Mouse (Mus musculus) small intestine, adult 2 months (tissue): ENCODE results near the gene Arhgef18.

Source experiments
- CTCF ChIP-seq: fragments of 200-500 bp; IDR thresholded peaks from 2 replicates; pipeline ENCODE4 v1.5.1; 2012; ENCODE audit warnings: low read depth, mild to moderate bottlenecking, control low read depth, inconsistent platforms, low read length, moderate library complexity, mixed read lengths; ENCODE audit not compliant: insufficient replicate concordance, insufficient read length; ENCODE audit errors: extremely low read depth
- POLR2A ChIP-seq: fragments of 200-500 bp; IDR thresholded peaks from 2 replicates; pipeline ENCODE4 v1.6.1; 2012; ENCODE audit warnings: low read depth, mild to moderate bottlenecking, control low read depth, inconsistent platforms, low read length, moderate library complexity

DNA sequence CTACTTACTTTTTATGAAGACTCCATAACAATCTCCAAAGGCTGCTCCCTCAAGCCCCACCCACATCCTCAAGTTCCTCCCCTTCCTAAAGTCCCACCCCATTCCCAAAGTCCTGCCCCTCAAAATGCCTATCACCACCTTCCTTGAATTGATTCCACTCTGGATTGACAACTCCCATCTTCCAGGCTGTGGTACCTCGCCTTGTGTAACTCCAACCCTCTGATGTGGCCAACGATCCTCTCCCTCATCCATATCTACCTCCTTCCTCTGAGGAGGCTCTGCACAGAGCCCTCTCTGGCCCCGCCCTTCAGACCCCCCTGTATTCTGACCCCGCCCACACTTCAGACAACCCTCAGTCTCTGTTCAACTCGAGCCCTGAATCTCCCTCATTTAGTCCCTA lies 92.4 kb downstream of the Arhgef18 start:
- no peak for TF ChIP-seq POLR2A
- no peak for TF ChIP-seq CTCF
